Comparison of ENCODE assay signal across 9 mouse cellular contexts in the genomic region with DNA sequence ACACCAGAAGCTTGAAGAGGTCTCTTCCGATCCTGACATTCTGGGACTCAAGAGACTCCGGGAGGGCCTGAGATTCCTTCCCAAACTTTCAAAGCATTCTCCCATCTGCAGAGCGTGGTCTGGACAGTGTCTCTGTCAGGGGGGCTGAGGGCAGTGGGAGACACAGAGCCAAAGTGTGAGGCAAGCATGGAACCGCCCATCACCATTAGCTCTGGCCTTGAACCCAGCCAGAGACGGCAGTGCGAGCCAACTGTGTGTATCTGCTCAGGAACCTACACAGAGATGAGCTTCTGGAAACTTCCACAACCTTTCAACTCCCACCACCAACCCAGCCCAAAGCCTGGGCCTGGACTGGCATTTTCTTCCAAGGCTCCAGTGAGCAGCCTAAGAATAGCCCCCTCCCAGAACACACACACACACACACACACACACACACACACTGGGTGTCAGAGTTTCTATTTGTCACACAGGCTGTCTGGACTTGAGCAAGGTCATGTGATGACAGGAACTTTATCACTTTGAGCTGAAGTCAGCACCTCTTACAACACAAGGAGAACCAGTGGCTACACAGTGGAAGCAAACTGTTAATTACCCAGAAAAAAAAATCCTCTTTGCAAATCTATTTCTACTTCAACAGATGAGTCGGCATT.
DNase-seq lines count a peak whose midpoint lies in the region; ATAC-seq and TF ChIP-seq lines count a peak whose summit lies in the region.
"Had no signal": no experiment of that assay in that cellular context is flagged by ENCODE, and none has a peak within 500 bp of the region (broad histone marks: within the 10 kb centered on the region; RNA-seq: fewer than 3 reads in every experiment).

No protein-coding gene starts in this region.

- no peaks in the 10 kb centered on the region; the same call in 1 of the 2 replicates for H3K4me1 ChIP-seq in liver, embryonic 11.5 days (replicated peaks; ENCODE audit: control insufficient read depth, insufficient read depth, low read length)
- H3K4me1 ChIP-seq in stomach, embryonic 16.5 days (ENCODE audit: control insufficient read depth, insufficient read depth, low read length) = peaks cover 37% of the 10 kb centered on the region

- WGBS in liver, embryonic 11.5 days = 50% methylated on average over 7 of the region's 7 CpGs
- WGBS in stomach, embryonic 16.5 days = 36% methylated on average over 7 of the region's 7 CpGs

- H3K27ac ChIP-seq in liver, embryonic 11.5 days (ENCODE audit: low read depth, low read length) = no peak overlapping the region; the same call in 1 of the 2 replicates
- H3K27ac ChIP-seq in stomach, embryonic 16.5 days (ENCODE audit: low read length) = peak overlapping the region; percentile 74
- H3K27ac ChIP-seq in layer of hippocampus, adult 2 months = no peak overlapping the region
- H3K27ac ChIP-seq: limb, embryonic 13.5 days had no signal

- no peaks in the 10 kb centered on the region for H3K9me3 ChIP-seq in liver, embryonic 11.5 days (ENCODE audit: control insufficient read depth, low read length)
- H3K9me3 ChIP-seq in stomach, embryonic 16.5 days (replicated peaks; ENCODE audit: control insufficient read depth, low read length) = no peaks in the 10 kb centered on the region
- H3K9me3 ChIP-seq: limb, embryonic 13.5 days had no signal

- no peak for TF ChIP-seq CTCF in layer of hippocampus, adult 2 months (conservative IDR thresholded peaks at IDR 0.05)

- no peak overlapping the region for H3K4me3 ChIP-seq in liver, embryonic 11.5 days (ENCODE audit: low read depth, low read length)
- no peak overlapping the region for H3K4me3 ChIP-seq in stomach, embryonic 16.5 days (replicated peaks; ENCODE audit: low read length)
- H3K4me3 ChIP-seq in layer of hippocampus, adult 2 months = no peak overlapping the region
- H3K4me3 ChIP-seq: limb, embryonic 13.5 days had no signal

- H3K4me2 ChIP-seq in liver, embryonic 11.5 days = no peak overlapping the region
- H3K4me2 ChIP-seq in stomach, embryonic 16.5 days (ENCODE audit: low read depth, low read length) = no peak overlapping the region
- H3K4me2 ChIP-seq: limb, embryonic 13.5 days had no signal

- H3K27me3 ChIP-seq in liver, embryonic 11.5 days (replicated peaks; ENCODE audit: control insufficient read depth, insufficient read depth, low read length) = no peaks in the 10 kb centered on the region
- H3K27me3 ChIP-seq in stomach, embryonic 16.5 days (ENCODE audit: control insufficient read depth, insufficient read depth, low read length) = no peaks in the 10 kb centered on the region
- H3K27me3 ChIP-seq: limb, embryonic 13.5 days had no signal

- ATAC-seq in liver, embryonic 11.5 days (replicated peaks; ENCODE audit: low FRiP score) = peak; percentile 47
- ATAC-seq in stomach, embryonic 16.5 days (ENCODE audit: insufficient read depth, low FRiP score) = peak; percentile 85

- DNase-seq in heart, adult 11 months = peak; percentile 98
- no peak for DNase-seq in heart, adult 8-10 months (ENCODE audit: low spot score)
- DNase-seq in heart, adult 9 months (ENCODE audit: low spot score in 2 of 2) = peak; percentile 68 to 75
- DNase-seq in liver, embryonic 11.5 days (ENCODE audit: low spot score) = no peak
- DNase-seq in layer of hippocampus, adult 2 months (ENCODE audit: low spot score in 2 of 2) = no peak
- DNase-seq in kidney, adult 18-20 months = no peak
- no peak for DNase-seq in cerebellum, postnatal 25 days

- no peaks in the 10 kb centered on the region for H3K36me3 ChIP-seq in liver, embryonic 11.5 days (ENCODE audit: control insufficient read depth, insufficient read depth, low read length)
- no peaks in the 10 kb centered on the region for H3K36me3 ChIP-seq in stomach, embryonic 16.5 days (ENCODE audit: control insufficient read depth, insufficient read depth, low read length)
- H3K36me3 ChIP-seq: limb, embryonic 13.5 days had no signal

- H3K9ac ChIP-seq in liver, embryonic 11.5 days (ENCODE audit: low read depth, low read length) = no peak overlapping the region
- no peak overlapping the region for H3K9ac ChIP-seq in stomach, embryonic 16.5 days (ENCODE audit: low read length)
- H3K9ac ChIP-seq: limb, embryonic 13.5 days had no signal

Comparison
In these comparisons a context has a peak if more than half of its experiments do, and no peak if none do; other contexts are left out.
1. DNase-seq: peak in heart, adult 11 months (single experiment) and heart, adult 9 months (2 of 2); none in heart, adult 8-10 months (single experiment), liver, embryonic 11.5 days (single experiment), layer of hippocampus, adult 2 months (0 of 2), kidney, adult 18-20 months (single experiment) and cerebellum, postnatal 25 days (0 of 2).